Mouse (Mus musculus) MEL (cell line): ENCODE results near the gene Slc7a8. TPM values are rescaled to one million over a fixed set of nuclear protein-coding genes. Genes with fewer than 3 reads are reported as not detected.
A peak's percentile ranks its signal among the peaks of the same experiment; 100 is the strongest.

Source experiments
- DNase-seq: peaks from one replicate; pipeline ENCODE4 v3.0.0; 2011; ENCODE audit warnings: low read depth, low spot score
- H3K27ac ChIP-seq: 2 replicates; pipeline ENCODE4 v1.5.1; 2012; ENCODE audit warnings: low read depth, mild to moderate bottlenecking, control low read depth, low read length, moderate library complexity; ENCODE audit not compliant: control insufficient read depth
- H3K27me3 ChIP-seq, 2 experiments: fragments of 150-350 bp in 1 of 2; sonication (generic) in 1 of 2; 2 replicates each; pipeline ENCODE4 v1.6.1; 2012; ENCODE audit warnings: low read length in 2 of 2, mild to moderate bottlenecking in 2 of 2, improper control_type of control experiment in 1 of 2, moderate library complexity in 1 of 2; ENCODE audit not compliant: insufficient read depth in 2 of 2, control insufficient read depth in 1 of 2
- H3K36me3 ChIP-seq, 2 experiments: 2 replicates each; pipeline ENCODE4 v1.6.1; 2012 to 2014; ENCODE audit warnings: low read length in 2 of 2, improper control_type of control experiment in 1 of 2, inconsistent platforms in 1 of 2, mild to moderate bottlenecking in 1 of 2; ENCODE audit not compliant: insufficient read depth in 2 of 2, control insufficient read depth in 1 of 2
- H3K4me1 ChIP-seq, 2 experiments: fragments of 150-350 bp in 1 of 2; sonication (generic) in 1 of 2; 2 replicates each; pipeline ENCODE4 v1.6.1; 2012; ENCODE audit warnings: low read length in 2 of 2, improper control_type of control experiment in 1 of 2, mild to moderate bottlenecking in 1 of 2; ENCODE audit not compliant: insufficient read depth in 2 of 2, control insufficient read depth in 1 of 2
- H3K4me3 ChIP-seq, 2 experiments: fragments of 150-350 bp in 1 of 2; sonication (generic) in 1 of 2; 2 replicates each; pipeline ENCODE4 v1.5.1; 2012; ENCODE audit warnings: low read depth in 2 of 2, low read length in 2 of 2, mild to moderate bottlenecking in 2 of 2, moderate library complexity in 2 of 2, control low read depth in 1 of 2, improper control_type of control experiment in 1 of 2; ENCODE audit not compliant: control insufficient read depth in 1 of 2, insufficient read depth in 1 of 2
- H3K79me2 ChIP-seq: 2 replicates; pipeline ENCODE4 v1.6.1; 2012; ENCODE audit warnings: mild to moderate bottlenecking, low read length, moderate library complexity; ENCODE audit not compliant: control insufficient read depth, poor library complexity, insufficient read depth
- H3K9ac ChIP-seq: 2 replicates; pipeline ENCODE4 v1.6.1; 2012; ENCODE audit warnings: low read depth, mild to moderate bottlenecking, control low read depth, low read length, moderate library complexity; ENCODE audit not compliant: control insufficient read depth, poor library complexity, severe bottlenecking
- H3K9me3 ChIP-seq: fragments of 150-350 bp; sonication (generic); replicated peaks from 2 replicates; pipeline ENCODE4 v1.6.1; 2012; ENCODE audit warnings: mild to moderate bottlenecking, low read length, improper control_type of control experiment, moderate library complexity; ENCODE audit not compliant: insufficient read depth
- BHLHE40 ChIP-seq: IDR thresholded peaks from 2 replicates; pipeline ENCODE4 v1.6.1; 2012; ENCODE audit warnings: low read depth, mild to moderate bottlenecking, inconsistent platforms, low read length, improper control_type of control experiment, borderline replicate concordance
- CTCF ChIP-seq, 3 experiments: IDR thresholded peaks in 2 of 3; conservative IDR thresholded peaks in 1 of 3; 2 replicates each; pipeline ENCODE4 v1.5.1; 2011 to 2012; ENCODE audit warnings: low read length in 3 of 3, low read depth in 2 of 3, mild to moderate bottlenecking in 2 of 3, improper control_type of control experiment in 1 of 3, inconsistent platforms in 1 of 3, mixed read lengths in 1 of 3, moderate library complexity in 1 of 3; ENCODE audit not compliant: control insufficient read depth in 1 of 3, insufficient read depth in 1 of 3, poor library complexity in 1 of 3, severe bottlenecking in 1 of 3
- EP300 ChIP-seq, 2 experiments: IDR thresholded peaks; 2 replicates each; pipeline ENCODE4 v1.6.1; 2011; ENCODE audit warnings: improper control_type of control experiment in 2 of 2, low read length in 2 of 2, low read depth in 1 of 2, mild to moderate bottlenecking in 1 of 2
- ETS1 ChIP-seq: IDR thresholded peaks from 2 replicates; pipeline ENCODE4 v1.6.1; 2012; ENCODE audit warnings: low read depth, mild to moderate bottlenecking, inconsistent platforms, low read length, improper control_type of control experiment, moderate library complexity
- GATA1 ChIP-seq: IDR thresholded peaks from 2 replicates; pipeline ENCODE4 v1.6.1; 2011; ENCODE audit warnings: low read depth, low read length, improper control_type of control experiment
- JUND ChIP-seq: IDR thresholded peaks from 2 replicates; pipeline ENCODE4 v1.6.1; 2011; ENCODE audit warnings: low read depth, mild to moderate bottlenecking, improper control_type of control experiment, low read length
- MAFK ChIP-seq: IDR thresholded peaks from 2 replicates; pipeline ENCODE4 v1.6.1; 2011; ENCODE audit warnings: low read depth, mild to moderate bottlenecking, low read length, improper control_type of control experiment, borderline replicate concordance
- MAX ChIP-seq: IDR thresholded peaks from 2 replicates; pipeline ENCODE4 v1.6.1; 2011; ENCODE audit warnings: low read length, improper control_type of control experiment
- MAZ ChIP-seq: IDR thresholded peaks from 2 replicates; pipeline ENCODE4 v1.6.1; 2012; ENCODE audit warnings: low read depth, mild to moderate bottlenecking, inconsistent platforms, low read length, improper control_type of control experiment
- MXI1 ChIP-seq: IDR thresholded peaks from 2 replicates; pipeline ENCODE4 v1.6.1; 2011; ENCODE audit warnings: mild to moderate bottlenecking, low read depth, low read length, improper control_type of control experiment
- MYC ChIP-seq: IDR thresholded peaks from 2 replicates; pipeline ENCODE4 v1.6.1; 2011; ENCODE audit warnings: low read depth, mild to moderate bottlenecking, low read length, improper control_type of control experiment, moderate library complexity
- NELFE ChIP-seq: IDR thresholded peaks from 2 replicates; pipeline ENCODE4 v1.6.1; 2011; ENCODE audit warnings: low read depth, low read length, improper control_type of control experiment
- NRF1 ChIP-seq: IDR thresholded peaks from 2 replicates; pipeline ENCODE4 v1.6.1; 2014; ENCODE audit warnings: low read depth, mild to moderate bottlenecking, inconsistent platforms, low read length, improper control_type of control experiment, moderate library complexity; ENCODE audit not compliant: poor library complexity, insufficient read depth, severe bottlenecking
- POLR2A ChIP-seq, 2 experiments: IDR thresholded peaks; 2 replicates each; pipeline ENCODE4 v1.6.1; 2011 to 2012; ENCODE audit warnings: low read length in 2 of 2, mild to moderate bottlenecking in 2 of 2, control low read depth in 1 of 2, improper control_type of control experiment in 1 of 2, low read depth in 1 of 2, moderate library complexity in 1 of 2; ENCODE audit not compliant: control insufficient read depth in 1 of 2, insufficient read depth in 1 of 2, poor library complexity in 1 of 2
- RAD21 ChIP-seq: IDR thresholded peaks from 2 replicates; pipeline ENCODE4 v1.6.1; 2011; ENCODE audit warnings: mild to moderate bottlenecking, low read depth, low read length, improper control_type of control experiment
- SIN3A ChIP-seq: IDR thresholded peaks from 2 replicates; pipeline ENCODE4 v1.6.1; 2012; ENCODE audit warnings: low read length, improper control_type of control experiment, inconsistent platforms
- SMC3 ChIP-seq: IDR thresholded peaks from 2 replicates; pipeline ENCODE4 v1.6.1; 2011; ENCODE audit warnings: low read depth, low read length, improper control_type of control experiment
- TAL1 ChIP-seq: IDR thresholded peaks from 2 replicates; pipeline ENCODE4 v1.6.1; 2012; ENCODE audit warnings: mild to moderate bottlenecking, inconsistent platforms, low read length, moderate library complexity, mixed read lengths
- TCF12 ChIP-seq: IDR thresholded peaks from 2 replicates; pipeline ENCODE4 v1.6.1; 2014; ENCODE audit warnings: low read depth, mild to moderate bottlenecking, inconsistent platforms, low read length, improper control_type of control experiment, moderate library complexity
- UBTF ChIP-seq: IDR thresholded peaks from 2 replicates; pipeline ENCODE4 v1.6.1; 2012; ENCODE audit warnings: low read depth, mild to moderate bottlenecking, inconsistent platforms, low read length, improper control_type of control experiment, moderate library complexity, borderline replicate concordance; ENCODE audit not compliant: insufficient read depth
- USF1 ChIP-seq: IDR thresholded peaks from 2 replicates; pipeline ENCODE4 v1.6.1; 2014; ENCODE audit warnings: low read depth, mild to moderate bottlenecking, inconsistent platforms, low read length, improper control_type of control experiment, moderate library complexity
- ZC3H11A ChIP-seq: IDR thresholded peaks from 2 replicates; pipeline ENCODE4 v1.6.1; 2012; ENCODE audit warnings: low read depth, mild to moderate bottlenecking, inconsistent platforms, low read length, improper control_type of control experiment
- ZKSCAN1 ChIP-seq: IDR thresholded peaks from 2 replicates; pipeline ENCODE4 v1.6.1; 2012; ENCODE audit warnings: low read depth, mild to moderate bottlenecking, inconsistent platforms, low read length, improper control_type of control experiment, moderate library complexity
- polyA plus RNA-seq, 2 experiments: library from polyadenylated mRNA; stranded (reverse) in 1 of 2; unstranded in 1 of 2; fragments of >175 nt in 1 of 2; fragments of >200 nt in 1 of 2; gene quantifications; 2 replicates each; pipeline versions ENCODE4 v1.2.1 to v1.2.4; 2012; ENCODE audit warnings: low replicate concordance in 2 of 2, low read depth in 1 of 2; ENCODE audit not compliant: insufficient read length in 2 of 2, insufficient read depth in 1 of 2, missing spikeins in 1 of 2
- total RNA-seq: library from RNA; depleted of rRNA; stranded (reverse); fragments of 300-350 nt; gene quantifications from 2 replicates; pipeline ENCODE4 v1.2.3, GENCODE M21; 2012

Gene Slc7a8
- total and polyA plus RNA-seq, 3 experiments, result 0.08 to 0.29 TPM; not detected in 1

DNA sequence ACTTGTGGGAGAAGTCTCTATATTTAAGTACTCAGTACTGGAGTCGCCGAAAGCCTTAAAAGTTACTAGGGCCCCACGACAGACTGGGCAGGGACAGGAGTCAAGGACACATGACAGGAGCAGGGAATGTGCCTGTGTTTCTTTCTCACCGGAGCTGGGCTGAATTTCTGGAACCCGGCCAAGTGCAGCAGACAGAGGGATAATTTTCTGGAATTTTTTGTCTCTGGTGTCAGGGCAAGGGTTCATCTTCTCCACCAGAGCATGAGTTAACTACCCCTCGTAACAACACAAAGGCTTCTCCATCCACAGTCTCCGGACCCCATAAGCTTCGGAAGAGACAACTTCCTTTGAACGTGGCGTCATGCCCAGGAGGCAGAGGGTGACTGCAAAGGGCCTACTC lies 4.7 kb upstream of the Slc7a8 start:
- H3K9ac ChIP-seq, result peak overlapping the region; percentile 2; the same call in 1 of the 2 replicates
- H3K9me3 ChIP-seq, result no peaks in the 10 kb centered on the region
- peaks cover 0 to 19% of the 10 kb centered on the region in 2 experiments; a peak in 2 of 4 replicates for H3K4me1 ChIP-seq
- peak; percentile 37 for DNase-seq
- H3K36me3 ChIP-seq, result peaks cover 0 to 11% of the 10 kb centered on the region in 2 experiments; a peak in 2 of 4 replicates
- TF ChIP-seq BHLHE40 (no peak), MAX (no peak), NELFE (no peak), CTCF (IDR thresholded peaks at IDR 0.05 in 2 of 3, conservative IDR thresholded peaks at IDR 0.05 in 1 of 3; ENCODE audit: control insufficient read depth in 1 of 3, insufficient read depth in 1 of 3, low read depth in 2 of 3, low read length in 3 of 3, poor library complexity in 1 of 3, severe bottlenecking in 1 of 3) (no peak), NRF1 (no peak), MAFK (no peak)
- no peaks in the 10 kb centered on the region for H3K79me2 ChIP-seq
- H3K4me3 ChIP-seq, result peak overlapping the region in 1 of 2 experiments; percentile 15; a peak in 2 of 4 replicates
- no peak overlapping the region for H3K27ac ChIP-seq
- peaks cover 0 to 2% of the 10 kb centered on the region in 2 experiments; a peak in 2 of 4 replicates for H3K27me3 ChIP-seq

DNA sequence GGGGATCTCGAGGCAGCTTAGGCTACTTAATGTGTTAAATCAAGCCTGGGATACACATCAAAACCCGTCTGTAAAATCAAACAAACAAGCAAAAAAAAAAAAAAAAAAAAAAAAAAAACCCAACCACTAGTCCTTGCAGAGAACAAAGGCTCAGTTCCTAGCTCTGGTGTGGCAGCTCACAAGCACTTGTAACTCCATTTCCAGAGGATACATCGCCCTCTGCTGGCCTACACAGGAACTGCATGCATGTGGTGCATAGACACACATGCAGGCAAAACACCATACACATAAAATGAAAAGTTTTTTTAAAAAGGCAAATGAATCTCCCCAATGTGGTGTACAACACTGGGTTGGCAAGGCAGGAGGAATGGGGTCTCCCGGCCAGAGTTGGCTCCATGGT lies 4.2 kb upstream of the Slc7a8 start:
- Histone ChIP-seq H3K9me3 (no peaks in the 10 kb centered on the region), H3K27me3 (peaks cover 0 to 2% of the 10 kb centered on the region in 2 experiments; a peak in 2 of 4 replicates), H3K9ac (peak overlapping the region; percentile 20; the same call in 1 of the 2 replicates), H3K27ac (no peak overlapping the region), H3K4me1 (peaks cover 0 to 19% of the 10 kb centered on the region in 2 experiments; a peak in 2 of 4 replicates), H3K79me2 (no peaks in the 10 kb centered on the region), H3K36me3 (peaks cover 0 to 11% of the 10 kb centered on the region in 2 experiments; a peak in 2 of 4 replicates), H3K4me3 (peak overlapping the region in 1 of 2 experiments; percentile 15; a peak in 2 of 4 replicates)
- DNase-seq, result peak; percentile 93
- TF ChIP-seq ZKSCAN1, result no peak
- no peak for TF ChIP-seq USF1
- TF ChIP-seq TAL1, result no peak
- TF ChIP-seq MAZ, result no peak
- no peak for TF ChIP-seq MAX
- TF ChIP-seq MYC, result 0 out of 2 replicates have a peak, but pooled peaks have one; percentile 25
- TF ChIP-seq EP300 (IDR thresholded peaks at IDR 0.05; ENCODE audit: low read depth in 1 of 2, low read length in 2 of 2), result no peak
- peak; percentile 77 to 86 (median 79) for TF ChIP-seq CTCF (IDR thresholded peaks at IDR 0.05 in 2 of 3, conservative IDR thresholded peaks at IDR 0.05 in 1 of 3; ENCODE audit: control insufficient read depth in 1 of 3, insufficient read depth in 1 of 3, low read depth in 2 of 3, low read length in 3 of 3, poor library complexity in 1 of 3, severe bottlenecking in 1 of 3)
- TF ChIP-seq NRF1, result no peak
- no peak for TF ChIP-seq UBTF
- TF ChIP-seq SMC3, result peak; percentile 92
- TF ChIP-seq JUND, result no peak
- TF ChIP-seq POLR2A (IDR thresholded peaks at IDR 0.05; ENCODE audit: control insufficient read depth in 1 of 2, insufficient read depth in 1 of 2, low read depth in 1 of 2, low read length in 2 of 2, poor library complexity in 1 of 2), result no peak
- TF ChIP-seq MAFK, result no peak
- peak; percentile 81 for TF ChIP-seq RAD21
- no peak for TF ChIP-seq TCF12
- no peak for TF ChIP-seq GATA1
- TF ChIP-seq MXI1, result no peak
- TF ChIP-seq ETS1, result no peak
- TF ChIP-seq SIN3A, result peak; percentile 22; the same call in 1 of the 2 replicates
- TF ChIP-seq ZC3H11A, result peak; percentile 93
